Mouse (Mus musculus) liver, adult 2 months (tissue): ENCODE measurements around the gene Ets1. TPM values are rescaled to one million over a fixed set of nuclear protein-coding genes. Genes with fewer than 3 reads are reported as not detected.
A peak's percentile ranks its signal among the peaks of the same experiment; 100 is the strongest.

Experiments used
- DNase-seq: peaks from one replicate; pipeline ENCODE4 v3.0.0-alpha.2; 2011; ENCODE audit warnings: low read depth, low spot score; ENCODE audit errors: extremely low read depth
- H3K27ac ChIP-seq: fragments of 200-500 bp; replicated peaks from 2 replicates; pipeline ENCODE4 v1.5.1; 2012; ENCODE audit warnings: low read depth, mild to moderate bottlenecking, control low read depth, inconsistent platforms, low read length; ENCODE audit not compliant: insufficient read depth
- H3K27me3 ChIP-seq: fragments of 200-500 bp; 2 replicates; pipeline ENCODE4 v1.6.1; 2012; ENCODE audit warnings: mild to moderate bottlenecking, moderate library complexity, low read length, inconsistent platforms; ENCODE audit not compliant: control insufficient read depth, insufficient read depth
- H3K36me3 ChIP-seq: fragments of 200-500 bp; 2 replicates; pipeline ENCODE4 v1.6.1; 2012; ENCODE audit warnings: low read length, inconsistent platforms; ENCODE audit not compliant: control insufficient read depth, insufficient read depth
- H3K4me1 ChIP-seq: fragments of 200-500 bp; 2 replicates; pipeline ENCODE4 v1.6.1; 2011; ENCODE audit warnings: low read length; ENCODE audit not compliant: control insufficient read depth, insufficient read depth
- H3K4me3 ChIP-seq: fragments of 200-500 bp; 2 replicates; pipeline ENCODE4 v1.5.1; 2011; ENCODE audit warnings: low read depth, mild to moderate bottlenecking, control low read depth, low read length, moderate library complexity; ENCODE audit not compliant: insufficient read depth
- H3K79me2 ChIP-seq: fragments of 200-500 bp; 2 replicates; pipeline ENCODE4 v1.6.1; 2012; ENCODE audit warnings: inconsistent platforms, mild to moderate bottlenecking, low read length, moderate library complexity; ENCODE audit not compliant: control insufficient read depth, insufficient read depth
- H3K9ac ChIP-seq: fragments of 200-500 bp; 2 replicates; pipeline ENCODE4 v1.6.1; 2012; ENCODE audit warnings: low read depth, mild to moderate bottlenecking, control low read depth, inconsistent platforms, low read length
- CTCF ChIP-seq: fragments of 200-500 bp; IDR thresholded peaks from 2 replicates; pipeline ENCODE4 v1.5.1; 2011; ENCODE audit warnings: low read depth, low read length, control low read depth
- POLR2A ChIP-seq: fragments of 200-500 bp; IDR thresholded peaks from 2 replicates; pipeline ENCODE4 v1.6.1; 2011; ENCODE audit warnings: low read length, control low read depth; ENCODE audit not compliant: insufficient read depth; ENCODE audit errors: extremely low read depth
- WGBS: fragments of 180-500 bp; shearing (Covaris S2); methylation state at CpG from one replicate; pipeline ENCODE4 v1.1.7; 2018; 5-methylcytosine and 5-hydroxymethylcytosine counted together
- polyA plus RNA-seq: library from polyadenylated mRNA; depleted of rRNA; stranded (reverse); fragments of >200 nt; gene quantifications from 2 replicates; pipeline ENCODE4 v1.2.3, GENCODE M21; 2012
- total RNA-seq: library from RNA; depleted of rRNA; stranded (reverse); fragments of >200 nt; gene quantifications from 2 replicates; pipeline ENCODE4 v1.2.3, GENCODE M21; 2014

Gene Ets1
- total and polyA plus RNA-seq, 2 experiments = 7.6 to 18.8 TPM

- DNase-seq = no peak
- H3K4me3 ChIP-seq = no peak overlapping the region
- no peak for TF ChIP-seq POLR2A
- TF ChIP-seq CTCF = no peak
- no peak overlapping the region for H3K27ac ChIP-seq
- H3K9ac ChIP-seq = no peak overlapping the region
- peaks cover 8% of the 10 kb centered on the region; the same call in 1 of the 2 replicates for H3K36me3 ChIP-seq
- H3K4me1 ChIP-seq = peaks cover 15% of the 10 kb centered on the region
- H3K27me3 ChIP-seq = no peaks in the 10 kb centered on the region
- WGBS = 74% methylated on average over 4 of the region's 4 CpGs
- H3K79me2 ChIP-seq = peaks cover 4% of the 10 kb centered on the region; the same call in 1 of the 2 replicates
Measured at GRCm38 (mm10) chr9:32729207-32729606, 93.2 kb downstream of the Ets1 start.

- 67% methylated on average over 9 of the region's 9 CpGs for WGBS
- Histone ChIP-seq H3K27ac (0 out of 2 replicates have a peak overlapping the region, but pooled peaks have one; percentile 65), H3K4me3 (no peak overlapping the region), H3K36me3 (peaks cover 12% of the 10 kb centered on the region; the same call in 1 of the 2 replicates), H3K27me3 (no peaks in the 10 kb centered on the region), H3K4me1 (peaks cover 15% of the 10 kb centered on the region), H3K9ac (no peak overlapping the region), H3K79me2 (peaks cover 4% of the 10 kb centered on the region; the same call in 1 of the 2 replicates)
- DNase-seq = no peak
- no peak for TF ChIP-seq CTCF
- TF ChIP-seq POLR2A = no peak
Measured at GRCm38 (mm10) chr9:32730001-32730655, 94.1 kb downstream of the Ets1 start.

GRCm38 (mm10) chr9:32730656-32731590, 94.9 kb downstream of the Ets1 start:
- no peak for TF ChIP-seq POLR2A
- TF ChIP-seq CTCF = no peak
- no peaks in the 10 kb centered on the region for H3K27me3 ChIP-seq
- peak overlapping the region; percentile 65 for H3K27ac ChIP-seq
- H3K4me3 ChIP-seq = no peak overlapping the region
- WGBS = 16% methylated on average over 13 of the region's 13 CpGs
- peak; percentile 92 for DNase-seq
- H3K79me2 ChIP-seq = peaks cover 4% of the 10 kb centered on the region; the same call in 1 of the 2 replicates
- peaks cover 15% of the 10 kb centered on the region for H3K4me1 ChIP-seq
- H3K9ac ChIP-seq = peak overlapping the region; percentile 29; the same call in 1 of the 2 replicates
- H3K36me3 ChIP-seq = peaks cover 12% of the 10 kb centered on the region; the same call in 1 of the 2 replicates

GRCm38 (mm10) chr9:32731787-32732186, 95.8 kb downstream of the Ets1 start:
- no peaks in the 10 kb centered on the region for H3K27me3 ChIP-seq
- peak overlapping the region; percentile 10 for H3K9ac ChIP-seq
- no peak overlapping the region for H3K4me3 ChIP-seq
- peaks cover 15% of the 10 kb centered on the region for H3K4me1 ChIP-seq
- H3K36me3 ChIP-seq = peaks cover 12% of the 10 kb centered on the region; the same call in 1 of the 2 replicates
- DNase-seq = peak; percentile 77
- 3% methylated on average over 9 of the region's 9 CpGs for WGBS
- no peak for TF ChIP-seq CTCF
- no peak for TF ChIP-seq POLR2A
- peak overlapping the region; percentile 65 for H3K27ac ChIP-seq
- H3K79me2 ChIP-seq = no peaks in the 10 kb centered on the region

- H3K79me2 ChIP-seq = no peaks in the 10 kb centered on the region
- DNase-seq = no peak
- no peaks in the 10 kb centered on the region for H3K27me3 ChIP-seq
- no peak overlapping the region for H3K4me3 ChIP-seq
- TF ChIP-seq POLR2A = no peak
- TF ChIP-seq CTCF = no peak
- WGBS = 84% methylated on average over 7 of the region's 7 CpGs
- no peak overlapping the region for H3K27ac ChIP-seq
- peaks cover 15% of the 10 kb centered on the region for H3K4me1 ChIP-seq
- peaks cover 15% of the 10 kb centered on the region; the same call in 1 of the 2 replicates for H3K36me3 ChIP-seq
- H3K9ac ChIP-seq = no peak overlapping the region
Measured at GRCm38 (mm10) chr9:32735071-32735470, 99.0 kb downstream of the Ets1 start.
